Mouse (Mus musculus): ENCODE results near the gene Gm29797. TPM values are rescaled to one million over a fixed set of nuclear protein-coding genes. Genes with fewer than 3 reads are reported as not detected.

Gm29797 gene
- polyA plus RNA-seq, 1 experiment from 2014 or later, result not detected

DNA sequence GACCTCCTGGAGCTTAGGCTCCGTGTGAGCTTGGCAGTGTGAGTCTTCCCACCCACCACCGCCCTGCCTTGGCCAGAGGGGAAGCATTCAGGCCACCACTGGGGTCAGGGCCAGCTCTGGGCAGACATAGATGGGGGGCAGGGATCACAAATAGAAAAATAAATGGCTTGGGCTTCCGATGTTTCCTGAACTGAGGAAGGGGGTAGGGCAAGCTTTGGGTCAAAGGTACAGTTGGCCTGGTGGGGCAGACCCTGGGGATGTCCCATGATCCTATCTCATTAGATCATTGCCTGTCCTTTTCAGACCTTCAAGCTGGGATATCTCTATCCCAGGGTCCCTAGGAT, 20.9 kb downstream of the Gm29797 start:
- no peak for ATAC-seq (ENCODE audit: insufficient read depth, low FRiP score)
- Histone ChIP-seq H3K4me1 (ENCODE audit: control insufficient read depth, insufficient read depth, low read length) (peaks cover 16% of the 10 kb centered on the region), H3K36me3 (ENCODE audit: control insufficient read depth, insufficient read depth, low read length) (no peaks in the 10 kb centered on the region), H3K9me3 (replicated peaks; ENCODE audit: control insufficient read depth, low read length) (no peaks in the 10 kb centered on the region), H3K9ac (ENCODE audit: low read length) (no peak overlapping the region), H3K27ac (ENCODE audit: low read length) (peak overlapping the region; percentile 59), H3K4me3 (replicated peaks; ENCODE audit: low read length) (no peak overlapping the region), H3K27me3 (ENCODE audit: control insufficient read depth, insufficient read depth, low read length) (peaks cover 14% of the 10 kb centered on the region), H3K4me2 (ENCODE audit: low read depth, low read length) (no peak overlapping the region)
- WGBS, result 41% methylated on average over 3 of the region's 3 CpGs

DNA sequence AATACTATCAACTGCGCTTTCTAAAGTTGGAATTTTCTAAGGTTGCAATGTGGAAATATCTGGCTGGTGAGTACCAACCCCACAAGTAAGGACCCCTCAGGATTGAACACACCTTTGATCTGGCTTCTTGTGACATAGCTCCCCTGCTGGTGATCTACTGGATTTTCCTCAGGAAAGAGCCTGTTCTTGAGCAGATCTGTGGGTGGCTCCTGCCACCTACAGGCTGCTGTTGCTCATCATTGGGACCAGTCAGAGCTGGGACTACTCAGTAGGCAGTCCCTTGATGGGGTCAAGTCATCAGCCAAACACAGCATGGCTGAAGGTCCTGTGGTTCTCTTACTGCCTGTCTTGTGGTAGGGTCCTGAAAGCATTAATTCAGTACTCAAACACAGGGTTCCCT, 21.9 kb downstream of the Gm29797 start:
- peak; percentile 76 for ATAC-seq (ENCODE audit: insufficient read depth, low FRiP score)
- H3K36me3 ChIP-seq (ENCODE audit: control insufficient read depth, insufficient read depth, low read length), result no peaks in the 10 kb centered on the region
- no peak overlapping the region for H3K4me3 ChIP-seq (replicated peaks; ENCODE audit: low read length)
- peaks cover 16% of the 10 kb centered on the region for H3K4me1 ChIP-seq (ENCODE audit: control insufficient read depth, insufficient read depth, low read length)
- no peak overlapping the region for H3K4me2 ChIP-seq (ENCODE audit: low read depth, low read length)
- 0 out of 2 replicates have a peak, but pooled peaks cover 4% of the 10 kb centered on the region for H3K27me3 ChIP-seq (ENCODE audit: control insufficient read depth, insufficient read depth, low read length)
- 52% methylated on average over 1 of the region's 1 CpGs for WGBS
- no peaks in the 10 kb centered on the region for H3K9me3 ChIP-seq (replicated peaks; ENCODE audit: control insufficient read depth, low read length)
- no peak overlapping the region for H3K27ac ChIP-seq (ENCODE audit: low read length)
- no peak overlapping the region for H3K9ac ChIP-seq (ENCODE audit: low read length)

- Histone ChIP-seq H3K27ac (ENCODE audit: low read length) (peak within 1 kb of the TSS; percentile 36), H3K36me3 (ENCODE audit: control insufficient read depth, insufficient read depth, low read length) (no peaks in the 10 kb centered on the region), H3K9me3 (replicated peaks; ENCODE audit: control insufficient read depth, low read length) (no peaks in the 10 kb centered on the region), H3K4me3 (replicated peaks; ENCODE audit: low read length) (peak within 1 kb of the TSS; percentile 78), H3K4me1 (ENCODE audit: control insufficient read depth, insufficient read depth, low read length) (peaks cover 16% of the 10 kb centered on the region), H3K27me3 (ENCODE audit: control insufficient read depth, insufficient read depth, low read length) (no peaks in the 10 kb centered on the region), H3K4me2 (ENCODE audit: low read depth, low read length) (peak within 1 kb of the TSS; percentile 88), H3K9ac (ENCODE audit: low read length) (peak within 1 kb of the TSS; percentile 93)
- ATAC-seq (ENCODE audit: insufficient read depth, low FRiP score), result peak; percentile 19
- WGBS, result under 1% methylated on average over 68 of the region's 69 CpGs
Observed at GRCm38 (mm10) chr2:181679951-181680715, 23.3 kb downstream of the Gm29797 start, which contains the start of gene Tcea2. Gene Tcea2, plus strand, starts transcription at chr2:181680310.

DNA sequence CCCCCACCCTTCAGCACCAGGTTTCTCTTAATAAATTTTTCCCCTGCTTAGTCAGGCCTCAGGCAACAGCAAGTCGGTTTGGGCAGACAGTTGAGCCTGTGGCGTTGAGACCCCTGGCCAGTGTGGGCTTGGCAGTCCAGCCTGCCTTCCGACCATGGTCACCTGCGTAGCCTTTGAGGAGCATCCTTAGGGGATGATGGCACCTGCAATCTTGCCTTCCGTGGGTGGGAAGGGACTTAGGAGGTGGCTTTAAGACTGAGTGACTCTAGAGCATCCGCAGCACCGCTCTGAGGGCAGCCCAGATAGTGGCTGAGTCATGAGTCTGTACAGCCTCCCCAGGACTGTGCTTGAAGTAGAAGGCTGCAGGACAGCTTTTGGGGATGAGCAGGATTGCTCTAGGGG, 23.9 kb downstream of the Gm29797 start:
- Histone ChIP-seq H3K4me2 (ENCODE audit: low read depth, low read length) (peak overlapping the region; percentile 88), H3K4me1 (ENCODE audit: control insufficient read depth, insufficient read depth, low read length) (peaks cover 16% of the 10 kb centered on the region), H3K27ac (ENCODE audit: low read length) (0 out of 2 replicates have a peak overlapping the region, but pooled peaks have one; percentile 23), H3K9me3 (replicated peaks; ENCODE audit: control insufficient read depth, low read length) (no peaks in the 10 kb centered on the region), H3K27me3 (ENCODE audit: control insufficient read depth, insufficient read depth, low read length) (no peaks in the 10 kb centered on the region), H3K9ac (ENCODE audit: low read length) (peak overlapping the region; percentile 93), H3K36me3 (ENCODE audit: control insufficient read depth, insufficient read depth, low read length) (peaks cover under 1% of the 10 kb centered on the region; the same call in 1 of the 2 replicates), H3K4me3 (replicated peaks; ENCODE audit: low read length) (peak overlapping the region; percentile 78)
- 14% methylated on average over 7 of the region's 7 CpGs for WGBS
- ATAC-seq (ENCODE audit: insufficient read depth, low FRiP score), result no peak

GRCm38 (mm10) chr2:181681978-181682377, 25.1 kb downstream of the Gm29797 start:
- Histone ChIP-seq H3K4me3 (replicated peaks; ENCODE audit: low read length) (no peak overlapping the region), H3K9me3 (replicated peaks; ENCODE audit: control insufficient read depth, low read length) (no peaks in the 10 kb centered on the region), H3K4me2 (ENCODE audit: low read depth, low read length) (no peak overlapping the region), H3K36me3 (ENCODE audit: control insufficient read depth, insufficient read depth, low read length) (peaks cover 11% of the 10 kb centered on the region; the same call in 1 of the 2 replicates), H3K4me1 (ENCODE audit: control insufficient read depth, insufficient read depth, low read length) (peaks cover 16% of the 10 kb centered on the region), H3K27me3 (ENCODE audit: control insufficient read depth, insufficient read depth, low read length) (no peaks in the 10 kb centered on the region), H3K9ac (ENCODE audit: low read length) (no peak overlapping the region), H3K27ac (ENCODE audit: low read length) (no peak overlapping the region)
- 0 out of 2 replicates have a peak, but pooled peaks have one; percentile 12 for ATAC-seq (ENCODE audit: insufficient read depth, low FRiP score)
- 47% methylated on average over 1 of the region's 1 CpGs for WGBS

GRCm38 (mm10) chr2:181683381-181683780, 26.5 kb downstream of the Gm29797 start:
- H3K9ac ChIP-seq (ENCODE audit: low read length), result no peak overlapping the region
- no peak overlapping the region for H3K27ac ChIP-seq (ENCODE audit: low read length)
- H3K27me3 ChIP-seq (ENCODE audit: control insufficient read depth, insufficient read depth, low read length), result no peaks in the 10 kb centered on the region
- peaks cover 16% of the 10 kb centered on the region for H3K4me1 ChIP-seq (ENCODE audit: control insufficient read depth, insufficient read depth, low read length)
- ATAC-seq (ENCODE audit: insufficient read depth, low FRiP score), result no peak
- no peak overlapping the region for H3K4me3 ChIP-seq (replicated peaks; ENCODE audit: low read length)
- H3K9me3 ChIP-seq (replicated peaks; ENCODE audit: control insufficient read depth, low read length), result no peaks in the 10 kb centered on the region
- no peak overlapping the region for H3K4me2 ChIP-seq (ENCODE audit: low read depth, low read length)
- H3K36me3 ChIP-seq (ENCODE audit: control insufficient read depth, insufficient read depth, low read length), result peaks cover 11% of the 10 kb centered on the region; the same call in 1 of the 2 replicates
- WGBS, result 62% methylated on average over 4 of the region's 4 CpGs

DNA sequence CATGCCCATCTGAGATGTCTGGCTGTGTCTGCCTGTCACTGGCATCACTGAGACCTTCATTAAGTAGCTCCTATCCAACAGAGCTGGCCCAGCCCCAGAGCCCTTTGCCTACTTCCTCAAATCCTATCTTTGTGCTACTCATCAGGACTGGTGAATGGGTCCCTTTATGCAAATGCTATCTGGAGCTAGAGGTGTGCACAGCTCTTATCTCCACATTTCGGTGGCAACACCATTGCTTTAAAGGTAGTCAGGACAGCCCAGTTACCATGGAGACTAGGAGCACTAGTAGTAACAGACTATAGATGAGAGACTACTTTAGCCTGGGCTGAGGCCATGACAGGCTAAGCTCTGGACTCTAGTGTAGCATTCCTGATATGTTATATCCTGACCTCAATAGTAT, 27.9 kb downstream of the Gm29797 start:
- H3K4me1 ChIP-seq (ENCODE audit: control insufficient read depth, insufficient read depth, low read length), result peaks cover 12% of the 10 kb centered on the region
- no peaks in the 10 kb centered on the region for H3K27me3 ChIP-seq (ENCODE audit: control insufficient read depth, insufficient read depth, low read length)
- peaks cover 11% of the 10 kb centered on the region; the same call in 1 of the 2 replicates for H3K36me3 ChIP-seq (ENCODE audit: control insufficient read depth, insufficient read depth, low read length)
- no peak overlapping the region for H3K9ac ChIP-seq (ENCODE audit: low read length)
- WGBS, result 59% methylated on average over 1 of the region's 1 CpGs
- ATAC-seq (ENCODE audit: insufficient read depth, low FRiP score), result no peak
- no peaks in the 10 kb centered on the region for H3K9me3 ChIP-seq (replicated peaks; ENCODE audit: control insufficient read depth, low read length)
- H3K4me3 ChIP-seq (replicated peaks; ENCODE audit: low read length), result no peak overlapping the region
- H3K4me2 ChIP-seq (ENCODE audit: low read depth, low read length), result no peak overlapping the region
- no peak overlapping the region for H3K27ac ChIP-seq (ENCODE audit: low read length)

GRCm38 (mm10) chr2:181685686-181686085, 28.9 kb downstream of the Gm29797 start:
- Histone ChIP-seq H3K9ac (ENCODE audit: low read length) (no peak overlapping the region), H3K4me1 (ENCODE audit: control insufficient read depth, insufficient read depth, low read length) (peaks cover 10% of the 10 kb centered on the region), H3K9me3 (replicated peaks; ENCODE audit: control insufficient read depth, low read length) (no peaks in the 10 kb centered on the region), H3K4me2 (ENCODE audit: low read depth, low read length) (no peak overlapping the region), H3K27me3 (ENCODE audit: control insufficient read depth, insufficient read depth, low read length) (no peaks in the 10 kb centered on the region), H3K36me3 (ENCODE audit: control insufficient read depth, insufficient read depth, low read length) (peaks cover 11% of the 10 kb centered on the region; the same call in 1 of the 2 replicates), H3K27ac (ENCODE audit: low read length) (no peak overlapping the region), H3K4me3 (replicated peaks; ENCODE audit: low read length) (no peak overlapping the region)
- ATAC-seq (ENCODE audit: insufficient read depth, low FRiP score), result no peak
- 93% methylated on average over 4 of the region's 4 CpGs for WGBS

DNA sequence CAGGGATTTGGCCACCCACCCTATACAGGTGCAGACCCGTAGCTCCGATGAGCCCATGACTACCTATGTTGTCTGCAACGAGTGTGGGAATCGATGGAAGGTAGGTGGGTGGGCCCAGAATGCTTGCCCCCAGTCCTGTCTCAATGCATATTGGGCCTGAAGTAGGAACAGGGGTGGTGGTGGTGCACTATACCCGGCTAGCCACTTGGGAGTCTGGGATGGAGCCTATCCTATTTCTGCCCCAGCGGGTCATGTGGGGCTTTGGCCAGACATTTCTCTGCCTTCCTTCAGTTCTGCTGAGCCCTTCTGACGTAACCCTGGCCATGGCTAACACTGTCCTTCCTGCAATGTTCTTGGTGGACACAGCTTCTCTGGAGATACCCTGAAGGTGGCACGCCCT, 30.8 kb downstream of the Gm29797 start:
- ATAC-seq (ENCODE audit: insufficient read depth, low FRiP score), result no peak
- Histone ChIP-seq H3K27ac (ENCODE audit: low read length) (no peak overlapping the region), H3K4me1 (ENCODE audit: control insufficient read depth, insufficient read depth, low read length) (0 out of 2 replicates have a peak, but pooled peaks cover 4% of the 10 kb centered on the region), H3K4me2 (ENCODE audit: low read depth, low read length) (no peak overlapping the region), H3K9ac (ENCODE audit: low read length) (no peak overlapping the region), H3K4me3 (replicated peaks; ENCODE audit: low read length) (no peak overlapping the region), H3K9me3 (replicated peaks; ENCODE audit: control insufficient read depth, low read length) (no peaks in the 10 kb centered on the region), H3K27me3 (ENCODE audit: control insufficient read depth, insufficient read depth, low read length) (no peaks in the 10 kb centered on the region), H3K36me3 (ENCODE audit: control insufficient read depth, insufficient read depth, low read length) (peaks cover 11% of the 10 kb centered on the region; the same call in 1 of the 2 replicates)
- 92% methylated on average over 8 of the region's 8 CpGs for WGBS
